Mouse (Mus musculus): ENCODE results near the gene Ccdc71l. TPM values are rescaled to one million over a fixed set of nuclear protein-coding genes. Genes with fewer than 3 reads are reported as not detected.
A peak's percentile ranks its signal among the peaks of the same experiment; 100 is the strongest.

Gene Ccdc71l
- polyA plus RNA-seq, 1 experiment, result 3.0 TPM

DNA sequence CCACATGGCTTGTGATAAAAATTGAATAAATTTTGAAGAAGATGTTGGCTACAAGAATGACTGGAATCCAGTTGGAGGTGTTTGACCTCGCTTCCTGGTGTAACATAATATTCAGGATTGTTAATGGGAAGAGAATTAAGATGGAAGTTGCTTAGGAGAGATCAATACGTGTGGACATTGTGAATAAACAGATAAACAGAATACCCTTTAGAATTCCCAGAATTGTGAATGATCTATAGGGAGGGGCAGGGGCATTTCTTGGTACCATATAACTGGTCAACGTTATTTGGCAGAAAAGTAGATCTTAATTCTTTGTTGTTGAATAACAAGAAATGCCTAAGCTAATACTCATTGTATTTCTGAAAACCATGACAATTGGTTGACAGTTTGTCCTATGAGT lies 2.0 kb downstream of the Ccdc71l start:
- Histone ChIP-seq H3K27me3 (ENCODE audit: control insufficient read depth, insufficient read depth, insufficient read length) (no peaks in the 10 kb centered on the region), H3K4me3 (peak overlapping the region; percentile 66), H3ac (ENCODE audit: control insufficient read depth, insufficient read length) (no peak overlapping the region), H3K79me2 (ENCODE audit: control insufficient read depth, insufficient read depth) (peaks cover 14% of the 10 kb centered on the region), H3K36me3 (ENCODE audit: control insufficient read depth, insufficient read depth) (no peaks in the 10 kb centered on the region), H3K4me2 (ENCODE audit: low read depth) (peak overlapping the region; percentile 98)
- TF ChIP-seq TCF3 (IDR thresholded peaks at IDR 0.05; ENCODE audit: insufficient read length, low read depth), result no peak
- TF ChIP-seq REST (IDR thresholded peaks at IDR 0.05; ENCODE audit: insufficient read depth, insufficient read length), result no peak
- TF ChIP-seq MYOG (IDR thresholded peaks at IDR 0.05; ENCODE audit: control insufficient read depth in 1 of 3, insufficient read depth in 1 of 3, insufficient read length in 2 of 3, low read depth in 2 of 3), result no peak
- TF ChIP-seq TCF12 (IDR thresholded peaks at IDR 0.05; ENCODE audit: insufficient read depth, poor library complexity, severe bottlenecking), result no peak
- no peak for TF ChIP-seq POLR2A (IDR thresholded peaks at IDR 0.05; ENCODE audit: insufficient read length, low read depth)
- TF ChIP-seq CEBPB (IDR thresholded peaks at IDR 0.05; ENCODE audit: insufficient read depth, poor library complexity, severe bottlenecking), result no peak
- no peak for TF ChIP-seq MAX (IDR thresholded peaks at IDR 0.05; ENCODE audit: low read depth)
- no peak for TF ChIP-seq E2F4 (IDR thresholded peaks at IDR 0.05; ENCODE audit: insufficient read depth)
- TF ChIP-seq POLR2AphosphoS2 (IDR thresholded peaks at IDR 0.05; ENCODE audit: insufficient read length, low read depth), result no peak
- no peak for TF ChIP-seq SRF (IDR thresholded peaks at IDR 0.05; ENCODE audit: control insufficient read depth, insufficient read length, low read depth)
- TF ChIP-seq USF1 (IDR thresholded peaks at IDR 0.05; ENCODE audit: low read depth), result no peak
- TF ChIP-seq MYOD1 (IDR thresholded peaks at IDR 0.05; ENCODE audit: control insufficient read depth in 1 of 3, insufficient read length in 2 of 3, low read depth in 2 of 3), result no peak

DNA sequence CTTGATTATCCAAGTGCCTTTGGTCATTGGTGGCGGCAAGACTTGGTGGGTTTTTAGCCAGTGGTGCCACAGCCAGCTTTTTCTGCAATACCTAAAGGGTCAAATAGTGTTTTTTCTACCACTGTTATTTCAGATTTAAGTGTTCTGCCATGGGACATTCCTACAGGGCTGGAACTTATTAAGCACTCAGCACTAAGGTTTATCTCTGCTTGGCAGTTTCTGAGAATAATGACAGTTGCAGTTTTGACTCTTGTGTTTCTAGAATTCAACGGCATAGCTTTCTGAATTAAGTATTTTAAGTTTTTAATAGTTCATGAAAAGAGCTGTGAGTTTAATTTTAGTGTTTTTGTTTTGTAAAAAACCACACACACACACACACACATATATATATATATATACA lies 2.5 kb downstream of the Ccdc71l start:
- Histone ChIP-seq H3K4me2 (ENCODE audit: low read depth) (peak overlapping the region; percentile 98), H3ac (ENCODE audit: control insufficient read depth, insufficient read length) (no peak overlapping the region), H3K27me3 (ENCODE audit: control insufficient read depth, insufficient read depth, insufficient read length) (no peaks in the 10 kb centered on the region), H3K36me3 (ENCODE audit: control insufficient read depth, insufficient read depth) (no peaks in the 10 kb centered on the region), H3K79me2 (ENCODE audit: control insufficient read depth, insufficient read depth) (peaks cover 14% of the 10 kb centered on the region), H3K4me3 (no peak overlapping the region)
- no peak for TF ChIP-seq MYOD1 (IDR thresholded peaks at IDR 0.05; ENCODE audit: control insufficient read depth in 1 of 3, insufficient read length in 2 of 3, low read depth in 2 of 3)
- TF ChIP-seq TCF3 (IDR thresholded peaks at IDR 0.05; ENCODE audit: insufficient read length, low read depth), result no peak
- no peak for TF ChIP-seq MYOG (IDR thresholded peaks at IDR 0.05; ENCODE audit: control insufficient read depth in 1 of 3, insufficient read depth in 1 of 3, insufficient read length in 2 of 3, low read depth in 2 of 3)
- no peak for TF ChIP-seq REST (IDR thresholded peaks at IDR 0.05; ENCODE audit: insufficient read depth, insufficient read length)
- no peak for TF ChIP-seq E2F4 (IDR thresholded peaks at IDR 0.05; ENCODE audit: insufficient read depth)

DNA sequence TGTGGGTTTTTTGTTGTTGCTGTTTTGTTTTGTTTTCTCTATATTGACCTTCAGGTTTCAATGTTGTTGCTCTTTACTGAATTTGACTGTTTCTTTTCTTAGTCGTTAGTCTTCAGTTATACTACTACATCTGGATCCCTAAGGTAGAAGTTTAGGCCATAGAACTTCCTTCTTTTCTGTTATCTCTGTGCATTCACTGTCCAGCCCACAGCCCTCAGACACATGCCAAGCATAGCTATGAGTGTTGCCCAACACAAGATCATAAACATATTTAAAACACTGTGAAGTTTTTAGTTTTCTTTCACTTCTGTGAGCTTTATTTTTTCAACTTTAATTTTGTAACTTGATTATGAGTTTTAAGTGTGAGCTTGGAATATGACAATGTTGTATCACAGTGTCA lies 41.0 kb downstream of the Ccdc71l start:
- Histone ChIP-seq H3K27me3 (ENCODE audit: control insufficient read depth, insufficient read depth, insufficient read length) (no peaks in the 10 kb centered on the region), H3K4me2 (ENCODE audit: low read depth) (no peak overlapping the region), H3K79me2 (ENCODE audit: control insufficient read depth, insufficient read depth) (no peaks in the 10 kb centered on the region), H3K36me3 (ENCODE audit: control insufficient read depth, insufficient read depth) (no peaks in the 10 kb centered on the region), H3K4me3 (no peak overlapping the region), H3ac (ENCODE audit: control insufficient read depth, insufficient read length) (no peak overlapping the region)
- TF ChIP-seq MYOD1 (IDR thresholded peaks at IDR 0.05; ENCODE audit: control insufficient read depth in 1 of 3, insufficient read length in 2 of 3, low read depth in 2 of 3), result no peak
- peak; percentile 31; the same call in 1 of the 2 replicates for TF ChIP-seq CEBPB (IDR thresholded peaks at IDR 0.05; ENCODE audit: insufficient read depth, poor library complexity, severe bottlenecking)

DNA sequence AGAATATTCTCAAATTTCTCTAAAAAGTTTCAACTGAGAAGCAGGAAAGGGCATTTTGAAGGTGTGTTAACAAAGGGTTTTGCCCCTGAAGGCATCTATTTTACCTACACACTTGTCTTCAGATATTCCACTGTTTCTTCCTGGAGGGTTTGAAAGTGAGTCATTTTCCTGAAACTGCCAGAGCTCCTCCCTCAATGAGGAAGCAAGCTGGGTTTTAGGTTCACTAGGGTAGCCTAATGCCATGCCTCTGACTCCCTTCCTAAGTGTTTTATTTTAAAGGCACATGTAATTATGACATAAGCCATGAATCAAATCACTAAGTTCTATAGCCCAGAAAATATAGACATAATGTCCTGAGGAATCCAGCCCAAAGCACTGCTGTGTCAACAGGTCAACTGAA lies 49.3 kb downstream of the Ccdc71l start:
- no peak overlapping the region for H3K4me2 ChIP-seq (ENCODE audit: low read depth)
- H3K27me3 ChIP-seq (ENCODE audit: control insufficient read depth, insufficient read depth, insufficient read length), result no peaks in the 10 kb centered on the region
- H3K79me2 ChIP-seq (ENCODE audit: control insufficient read depth, insufficient read depth), result no peaks in the 10 kb centered on the region
- TF ChIP-seq E2F4 (IDR thresholded peaks at IDR 0.05; ENCODE audit: insufficient read depth) (no peak), REST (IDR thresholded peaks at IDR 0.05; ENCODE audit: insufficient read depth, insufficient read length) (no peak)
- no peak overlapping the region for H3K4me3 ChIP-seq
- H3K36me3 ChIP-seq (ENCODE audit: control insufficient read depth, insufficient read depth), result no peaks in the 10 kb centered on the region
- no peak overlapping the region for H3ac ChIP-seq (ENCODE audit: control insufficient read depth, insufficient read length)

DNA sequence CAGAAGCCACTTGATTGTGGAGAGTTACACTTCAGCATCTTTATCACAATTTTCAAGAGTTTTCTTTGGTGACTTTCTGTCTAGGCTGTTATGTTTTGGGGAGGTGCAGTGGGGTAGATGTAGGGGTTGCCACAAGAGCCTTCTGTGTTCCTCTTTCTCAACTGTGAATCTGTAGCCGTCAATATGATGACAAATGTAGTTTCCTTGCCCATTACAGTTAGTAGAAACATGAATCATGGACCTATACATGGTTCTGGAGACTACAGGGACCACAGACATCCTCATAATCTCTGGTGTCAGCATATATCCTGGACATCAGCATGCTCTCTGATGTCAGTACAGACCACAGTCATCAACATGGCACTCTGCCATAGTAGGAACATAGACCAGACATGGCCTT lies 52.5 kb downstream of the Ccdc71l start:
- Histone ChIP-seq H3K4me2 (ENCODE audit: low read depth) (no peak overlapping the region), H3ac (ENCODE audit: control insufficient read depth, insufficient read length) (no peak overlapping the region), H3K4me3 (no peak overlapping the region), H3K79me2 (ENCODE audit: control insufficient read depth, insufficient read depth) (no peaks in the 10 kb centered on the region), H3K27me3 (ENCODE audit: control insufficient read depth, insufficient read depth, insufficient read length) (no peaks in the 10 kb centered on the region), H3K36me3 (ENCODE audit: control insufficient read depth, insufficient read depth) (no peaks in the 10 kb centered on the region)
- no peak for TF ChIP-seq TCF12 (IDR thresholded peaks at IDR 0.05; ENCODE audit: insufficient read depth, poor library complexity, severe bottlenecking)
- no peak for TF ChIP-seq USF1 (IDR thresholded peaks at IDR 0.05; ENCODE audit: low read depth)
- TF ChIP-seq MYOD1 (IDR thresholded peaks at IDR 0.05; ENCODE audit: control insufficient read depth in 1 of 3, insufficient read length in 2 of 3, low read depth in 2 of 3), result no peak
- no peak for TF ChIP-seq POLR2A (IDR thresholded peaks at IDR 0.05; ENCODE audit: insufficient read length, low read depth)
- no peak for TF ChIP-seq MAX (IDR thresholded peaks at IDR 0.05; ENCODE audit: low read depth)
- no peak for TF ChIP-seq E2F4 (IDR thresholded peaks at IDR 0.05; ENCODE audit: insufficient read depth)

Other genes starting within 250 kb of the Ccdc71l start
- not detected for gene Pik3cg, start 170.0 kb upstream of the Ccdc71l start, polyA plus RNA-seq (2012; fragmentation: generic; extraction: Trizol)

Measured in myocyte (in vitro differentiated cells).